Mouse (Mus musculus): ENCODE measurements around the gene Dab2ip. TPM values are rescaled to one million over a fixed set of nuclear protein-coding genes. Genes with fewer than 3 reads are reported as not detected.
A peak's percentile ranks its signal among the peaks of the same experiment; 100 is the strongest.

Dab2ip gene
- polyA plus RNA-seq, 1 experiment from 2014 or later = 48.1 TPM

GRCm38 (mm10) chr2:35565051-35565836, 7.2 kb downstream of the Dab2ip start:
- no peak for TF ChIP-seq CTCF (IDR thresholded peaks at IDR 0.05; ENCODE audit: low read depth)
- no peak overlapping the region for H3K9ac ChIP-seq (ENCODE audit: low read length)
- H3K36me3 ChIP-seq (ENCODE audit: control insufficient read depth, insufficient read depth, low read length) = no peaks in the 10 kb centered on the region
- no peak overlapping the region for H3K27ac ChIP-seq (replicated peaks)
- ATAC-seq (ENCODE audit: low FRiP score, low TSS enrichment) = no peak
- DNase-seq (ENCODE audit: low spot score) = no peak
- H3K27me3 ChIP-seq (ENCODE audit: control insufficient read depth, insufficient read depth, low read length) = no peaks in the 10 kb centered on the region
- no peaks in the 10 kb centered on the region; the same call in 1 of the 2 replicates for H3K4me1 ChIP-seq (replicated peaks; ENCODE audit: control insufficient read depth, insufficient read depth)
- no peak overlapping the region for H3K4me2 ChIP-seq (replicated peaks; ENCODE audit: low read depth)
- WGBS = 87% methylated on average over 6 of the region's 6 CpGs
- H3K9me3 ChIP-seq (ENCODE audit: control insufficient read depth, low read length) = no peaks in the 10 kb centered on the region
- no peak overlapping the region for H3K4me3 ChIP-seq (ENCODE audit: low read depth, low read length)

DNA sequence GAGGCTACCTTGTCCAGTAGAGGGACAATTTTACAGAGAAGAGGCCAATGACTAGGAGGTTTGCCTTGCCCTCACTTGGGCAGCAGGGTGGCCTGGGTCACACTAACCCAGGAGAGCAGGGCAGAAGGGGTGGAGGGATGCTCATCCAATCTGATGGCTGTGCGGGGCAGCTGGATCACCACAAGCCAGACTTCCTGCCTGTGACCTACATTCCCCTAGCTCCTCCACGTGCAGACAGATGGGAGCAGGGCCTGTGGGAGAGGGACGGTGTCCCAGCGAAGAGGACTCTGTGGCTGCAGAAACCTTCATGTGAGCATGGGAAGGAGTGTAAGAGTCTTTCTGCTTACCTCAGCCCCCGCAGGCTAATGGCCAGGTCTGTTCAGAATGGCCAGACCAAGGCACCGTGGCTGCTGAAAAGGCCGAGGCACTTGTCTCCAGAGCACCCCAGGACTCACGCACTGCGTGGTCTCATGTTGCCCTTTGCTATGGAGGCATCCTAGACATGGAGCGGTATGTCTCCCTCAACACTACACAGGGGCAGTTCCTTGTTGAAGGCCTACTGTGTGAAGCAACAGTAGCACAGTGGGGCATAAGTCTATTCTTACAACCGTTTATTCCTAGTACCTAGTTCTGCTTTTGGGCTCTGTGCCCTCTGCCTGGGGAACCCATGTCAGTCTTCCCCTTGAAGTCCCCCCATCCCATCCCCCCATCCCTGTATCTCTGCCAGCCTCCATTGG, 9.1 kb downstream of the Dab2ip start:
- Histone ChIP-seq H3K36me3 (ENCODE audit: control insufficient read depth, insufficient read depth, low read length) (no peaks in the 10 kb centered on the region), H3K27me3 (ENCODE audit: control insufficient read depth, insufficient read depth, low read length) (no peaks in the 10 kb centered on the region), H3K27ac (replicated peaks) (no peak overlapping the region), H3K9ac (ENCODE audit: low read length) (no peak overlapping the region), H3K4me1 (replicated peaks; ENCODE audit: control insufficient read depth, insufficient read depth) (no peaks in the 10 kb centered on the region), H3K9me3 (ENCODE audit: control insufficient read depth, low read length) (no peaks in the 10 kb centered on the region), H3K4me3 (ENCODE audit: low read depth, low read length) (no peak overlapping the region), H3K4me2 (replicated peaks; ENCODE audit: low read depth) (no peak overlapping the region)
- WGBS = 78% methylated on average over 11 of the region's 11 CpGs
- no peak for ATAC-seq (ENCODE audit: low FRiP score, low TSS enrichment)
- no peak for TF ChIP-seq CTCF (IDR thresholded peaks at IDR 0.05; ENCODE audit: low read depth)
- TF ChIP-seq EP300 (optimal IDR thresholded peaks at IDR 0.05) = no peak
- DNase-seq (ENCODE audit: low spot score) = no peak

- TF ChIP-seq CTCF (IDR thresholded peaks at IDR 0.05; ENCODE audit: low read depth) = no peak
- TF ChIP-seq EP300 (optimal IDR thresholded peaks at IDR 0.05) = no peak
- WGBS = 58% methylated on average over 4 of the region's 4 CpGs
- H3K27me3 ChIP-seq (ENCODE audit: control insufficient read depth, insufficient read depth, low read length) = no peaks in the 10 kb centered on the region
- H3K4me1 ChIP-seq (replicated peaks; ENCODE audit: control insufficient read depth, insufficient read depth) = no peaks in the 10 kb centered on the region
- no peak overlapping the region for H3K4me3 ChIP-seq (ENCODE audit: low read depth, low read length)
- H3K9ac ChIP-seq (ENCODE audit: low read length) = no peak overlapping the region
- H3K27ac ChIP-seq (replicated peaks) = no peak overlapping the region
- H3K9me3 ChIP-seq (ENCODE audit: control insufficient read depth, low read length) = no peaks in the 10 kb centered on the region
- H3K36me3 ChIP-seq (ENCODE audit: control insufficient read depth, insufficient read depth, low read length) = no peaks in the 10 kb centered on the region
- DNase-seq (ENCODE audit: low spot score) (no peak), ATAC-seq (ENCODE audit: low FRiP score, low TSS enrichment) (peak; percentile 10; the same call in 1 of the 2 replicates)
- no peak overlapping the region for H3K4me2 ChIP-seq (replicated peaks; ENCODE audit: low read depth)
These were observed 9.7 kb downstream of the Dab2ip start for GRCm38 (mm10) chr2:35567694-35568149.

DNA sequence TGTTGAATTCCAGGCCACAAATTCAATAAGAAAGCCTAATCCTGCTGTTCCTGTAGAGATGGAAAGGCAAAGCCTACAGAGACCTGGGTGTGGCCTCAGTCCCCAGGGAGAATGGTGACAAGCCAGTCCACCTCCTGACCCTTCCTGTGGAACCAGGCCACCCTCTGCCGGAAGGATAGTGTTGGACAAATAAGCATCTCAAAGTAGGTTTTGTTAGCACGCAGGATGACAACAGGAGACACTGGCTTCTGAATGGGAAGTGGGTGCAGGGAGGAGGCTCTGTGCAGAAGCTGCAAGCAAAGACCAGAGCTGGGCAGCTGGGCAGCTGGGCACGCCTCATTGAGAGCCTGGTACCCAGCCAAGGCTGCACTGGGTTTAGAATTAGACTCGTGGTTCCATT, 12.7 kb downstream of the Dab2ip start:
- ATAC-seq (ENCODE audit: low FRiP score, low TSS enrichment) (no peak), DNase-seq (ENCODE audit: low spot score) (no peak)
- Histone ChIP-seq H3K9ac (ENCODE audit: low read length) (no peak overlapping the region), H3K4me3 (ENCODE audit: low read depth, low read length) (no peak overlapping the region), H3K4me1 (replicated peaks; ENCODE audit: control insufficient read depth, insufficient read depth) (no peaks in the 10 kb centered on the region), H3K27ac (replicated peaks) (no peak overlapping the region), H3K36me3 (ENCODE audit: control insufficient read depth, insufficient read depth, low read length) (no peaks in the 10 kb centered on the region), H3K4me2 (replicated peaks; ENCODE audit: low read depth) (no peak overlapping the region), H3K27me3 (ENCODE audit: control insufficient read depth, insufficient read depth, low read length) (no peaks in the 10 kb centered on the region), H3K9me3 (ENCODE audit: control insufficient read depth, low read length) (no peaks in the 10 kb centered on the region)
- WGBS = 58% methylated on average over 4 of the region's 4 CpGs
- TF ChIP-seq EP300 (optimal IDR thresholded peaks at IDR 0.05) = no peak
- no peak for TF ChIP-seq CTCF (IDR thresholded peaks at IDR 0.05; ENCODE audit: low read depth)

GRCm38 (mm10) chr2:35574643-35575042, 16.6 kb downstream of the Dab2ip start:
- TF ChIP-seq CTCF (IDR thresholded peaks at IDR 0.05; ENCODE audit: low read depth) = no peak
- no peak for TF ChIP-seq EP300 (optimal IDR thresholded peaks at IDR 0.05)
- H3K27ac ChIP-seq (replicated peaks) = no peak overlapping the region
- no peaks in the 10 kb centered on the region for H3K36me3 ChIP-seq (ENCODE audit: control insufficient read depth, insufficient read depth, low read length)
- DNase-seq (ENCODE audit: low spot score) = no peak
- H3K9me3 ChIP-seq (ENCODE audit: control insufficient read depth, low read length) = no peaks in the 10 kb centered on the region
- WGBS = 22% methylated on average over 1 of the region's 1 CpGs
- no peaks in the 10 kb centered on the region for H3K27me3 ChIP-seq (ENCODE audit: control insufficient read depth, insufficient read depth, low read length)
- H3K9ac ChIP-seq (ENCODE audit: low read length) = no peak overlapping the region
- no peaks in the 10 kb centered on the region for H3K4me1 ChIP-seq (replicated peaks; ENCODE audit: control insufficient read depth, insufficient read depth)
- H3K4me3 ChIP-seq (ENCODE audit: low read depth, low read length) = no peak overlapping the region
- peak; percentile 54; the same call in 1 of the 2 replicates for ATAC-seq (ENCODE audit: low FRiP score, low TSS enrichment)
- H3K4me2 ChIP-seq (replicated peaks; ENCODE audit: low read depth) = no peak overlapping the region

DNA sequence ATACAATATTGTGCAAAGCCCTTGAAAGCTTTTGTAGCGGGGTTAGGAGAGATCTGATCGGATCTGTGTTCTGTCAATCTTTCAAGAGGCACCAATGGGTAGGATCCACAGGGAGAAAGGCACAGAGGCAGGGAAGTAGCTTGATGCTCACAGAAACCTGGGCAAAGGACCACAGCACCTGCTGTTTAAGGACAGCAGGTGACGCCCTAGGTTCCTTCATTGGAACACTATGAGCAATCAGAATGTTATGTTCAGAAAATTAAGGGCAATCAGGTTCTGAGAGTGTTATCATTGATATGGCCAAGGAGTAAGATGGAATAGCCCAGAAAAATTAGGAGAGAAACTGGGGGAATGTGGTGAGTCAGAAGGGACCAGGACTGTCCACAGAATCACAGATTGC, 18.6 kb downstream of the Dab2ip start:
- no peaks in the 10 kb centered on the region for H3K9me3 ChIP-seq (ENCODE audit: control insufficient read depth, low read length)
- no peak overlapping the region for H3K27ac ChIP-seq (replicated peaks)
- ATAC-seq (ENCODE audit: low FRiP score, low TSS enrichment) (no peak), DNase-seq (ENCODE audit: low spot score) (no peak)
- H3K4me3 ChIP-seq (ENCODE audit: low read depth, low read length) = no peak overlapping the region
- 0 out of 2 replicates have a peak, but pooled peaks cover 2% of the 10 kb centered on the region for H3K4me1 ChIP-seq (replicated peaks; ENCODE audit: control insufficient read depth, insufficient read depth)
- H3K27me3 ChIP-seq (ENCODE audit: control insufficient read depth, insufficient read depth, low read length) = no peaks in the 10 kb centered on the region
- TF ChIP-seq EP300 (optimal IDR thresholded peaks at IDR 0.05) (no peak), CTCF (IDR thresholded peaks at IDR 0.05; ENCODE audit: low read depth) (no peak; the same call in 1 of the 2 replicates)
- WGBS = 90% methylated on average over 3 of the region's 3 CpGs
- no peak overlapping the region for H3K4me2 ChIP-seq (replicated peaks; ENCODE audit: low read depth)
- H3K36me3 ChIP-seq (ENCODE audit: control insufficient read depth, insufficient read depth, low read length) = no peaks in the 10 kb centered on the region
- H3K9ac ChIP-seq (ENCODE audit: low read length) = no peak overlapping the region
